In genomic region chr10:122012321-122012720, GRCm38 (mm10) we compare ENCODE assay signal across 28 mouse cellular contexts. TPM values are rescaled to one million over a fixed set of nuclear protein-coding genes. Genes with fewer than 3 reads are reported as not detected.
"Had no signal": no experiment of that assay in that cellular context is flagged by ENCODE, and none has a peak within 500 bp of the region (broad histone marks: within the 10 kb centered on the region; RNA-seq: fewer than 3 reads in every experiment).

No protein-coding gene starts in this region.

- H3K4me2 ChIP-seq: embryonic facial prominence, embryonic 12.5 days; embryonic facial prominence, embryonic 13.5 days; embryonic facial prominence, embryonic 15.5 days; forebrain, embryonic 12.5 days; forebrain, embryonic 13.5 days; forebrain, embryonic 15.5 days had no signal

- H3K27ac ChIP-seq: embryonic facial prominence, embryonic 10.5 days; embryonic facial prominence, embryonic 12.5 days; embryonic facial prominence, embryonic 13.5 days; embryonic facial prominence, embryonic 15.5 days; forebrain, embryonic 10.5 days; forebrain, embryonic 12.5 days; forebrain, embryonic 13.5 days; forebrain, embryonic 15.5 days; gastrocnemius, adult 2 months; heart, adult 2 months had no signal

- DNase-seq: cerebellum, adult 2 months; cerebellum, adult 8-10 months; cerebellum, adult 9-10 months; cerebellum, adult 9-11 months; cerebellum, postnatal 10 days; cerebellum, postnatal 14 days; cerebellum, postnatal 25 days; cerebellum, postnatal 36 days; embryo, embryonic 11 days; forebrain, postnatal 0 days; gastrocnemius, adult 2 months; gastrocnemius, postnatal 10 days; gastrocnemius, postnatal 14 days; gastrocnemius, postnatal 25 days; gastrocnemius, postnatal 36 days; heart, adult 2 months had no signal

- H3K9ac ChIP-seq: embryonic facial prominence, embryonic 12.5 days; embryonic facial prominence, embryonic 13.5 days; embryonic facial prominence, embryonic 15.5 days; forebrain, embryonic 12.5 days; forebrain, embryonic 13.5 days; forebrain, embryonic 15.5 days; forebrain, postnatal 0 days had no signal

- H3K27me3 ChIP-seq: embryonic facial prominence, embryonic 12.5 days; embryonic facial prominence, embryonic 13.5 days; embryonic facial prominence, embryonic 15.5 days; forebrain, embryonic 12.5 days; forebrain, embryonic 13.5 days; forebrain, embryonic 15.5 days had no signal

- H3K36me3 ChIP-seq: embryonic facial prominence, embryonic 10.5 days; embryonic facial prominence, embryonic 12.5 days; embryonic facial prominence, embryonic 13.5 days; embryonic facial prominence, embryonic 15.5 days; forebrain, embryonic 10.5 days; forebrain, embryonic 12.5 days; forebrain, embryonic 15.5 days had no signal

- H3K4me3 ChIP-seq: embryonic facial prominence, embryonic 10.5 days; embryonic facial prominence, embryonic 12.5 days; embryonic facial prominence, embryonic 13.5 days; embryonic facial prominence, embryonic 15.5 days; erythroblast, embryonic 14.5 days; forebrain, embryonic 10.5 days; forebrain, embryonic 12.5 days; forebrain, embryonic 13.5 days; forebrain, embryonic 15.5 days; gastrocnemius, adult 2 months; heart, adult 2 months had no signal

- ATAC-seq: forebrain, embryonic 13.5 days; forebrain, embryonic 14.5 days; forebrain, embryonic 15.5 days; forebrain, embryonic 16.5 days; forebrain, postnatal 0 days had no signal

- H3K9me3 ChIP-seq: embryonic facial prominence, embryonic 10.5 days; embryonic facial prominence, embryonic 12.5 days; embryonic facial prominence, embryonic 13.5 days; embryonic facial prominence, embryonic 15.5 days; forebrain, embryonic 10.5 days; forebrain, embryonic 12.5 days; forebrain, embryonic 13.5 days; forebrain, embryonic 15.5 days had no signal

RNA-seq across cellular contexts. Expression of gene Srgap1, which starts 34.8 kb away (rescaled TPM):
- total RNA-seq: granulocyte monocyte progenitor cell, adult 5-6 weeks had no signal
